Mouse (Mus musculus) embryonic fibroblast, embryonic 13.5 days (primary cell): ENCODE measurements around the gene Scnn1a.

ENCODE experiments used
- CTCF ChIP-seq: IDR thresholded peaks from 2 replicates; pipeline ENCODE4 v1.5.1; 2011; ENCODE audit warnings: mild to moderate bottlenecking, control low read depth, low read length, moderate library complexity, borderline replicate concordance; ENCODE audit not compliant: insufficient read depth
- POLR2A ChIP-seq: IDR thresholded peaks from 2 replicates; pipeline ENCODE4 v1.6.1; 2011; ENCODE audit warnings: low read depth, mild to moderate bottlenecking, control low read depth, low read length, moderate library complexity

- TF ChIP-seq POLR2A = no peak
- TF ChIP-seq CTCF = no peak
Observed at GRCm38 (mm10) chr6:125378621-125379020, 58.2 kb downstream of the Scnn1a start.
